Mouse (Mus musculus) hindbrain, postnatal 0 days (tissue): Measurements from ENCODE around the gene Olfr1. TPM values are rescaled to one million over a fixed set of nuclear protein-coding genes. Genes with fewer than 3 reads are reported as not detected.

Experiments used
- ATAC-seq: fragments of 200-750 bp; cut with Nextera tagmentation; 2 replicates; pipeline ENCODE4 v1.8.0; 2017; ENCODE audit warnings: mild to moderate bottlenecking, moderate TSS enrichment, moderate library complexity
- DNase-seq: peaks from one replicate; pipeline ENCODE4 v3.0.0-alpha.2; 2015; ENCODE audit warnings: low spot score
- H3K27ac ChIP-seq: fragments of 300-500 bp; sonication (generic); 2 replicates; pipeline ENCODE4 v1.5.1; 2014; ENCODE audit warnings: mild to moderate bottlenecking
- H3K27me3 ChIP-seq: fragments of 300-500 bp; sonication (generic); 2 replicates; pipeline ENCODE4 v1.6.1; 2014; ENCODE audit warnings: low read length, mixed read lengths; ENCODE audit not compliant: insufficient read depth
- H3K36me3 ChIP-seq: fragments of 300-500 bp; sonication (generic); 2 replicates; pipeline ENCODE4 v1.6.1; 2014; ENCODE audit warnings: low read length, mixed read lengths; ENCODE audit not compliant: insufficient read depth
- H3K4me1 ChIP-seq: fragments of 300-500 bp; sonication (generic); 2 replicates; pipeline ENCODE4 v1.6.1; 2014; ENCODE audit warnings: antibody characterized with exemption, low read length, mixed read lengths; ENCODE audit not compliant: insufficient read depth
- H3K4me2 ChIP-seq: fragments of 300-500 bp; sonication (generic); 2 replicates; pipeline ENCODE4 v1.6.1; 2014; ENCODE audit warnings: low read depth, mild to moderate bottlenecking, low read length, moderate library complexity, mixed read lengths
- H3K4me3 ChIP-seq: fragments of 300-500 bp; sonication (generic); 2 replicates; pipeline ENCODE4 v1.5.1; 2014; ENCODE audit warnings: low read length
- H3K9ac ChIP-seq: fragments of 300-500 bp; sonication (generic); replicated peaks from 2 replicates; pipeline ENCODE4 v1.6.1; 2014; ENCODE audit warnings: mild to moderate bottlenecking, low read length, moderate library complexity, mixed read lengths
- H3K9me3 ChIP-seq: fragments of 300-500 bp; sonication (generic); 2 replicates; pipeline ENCODE4 v1.6.1; 2016; ENCODE audit warnings: low read length, mixed read lengths
- CTCF ChIP-seq: IDR thresholded peaks from 2 replicates; pipeline ENCODE4 v1.5.1; 2016; ENCODE audit warnings: antibody characterized with exemption, control low read depth, low read depth
- WGBS: fragments of 180-500 bp; shearing (Covaris S2); extraction: QIAGEN DNeasy Blood & Tissue Kit; methylation state at CpG from one replicate; pipeline ENCODE4 v1.1.7; 2014; 5-methylcytosine and 5-hydroxymethylcytosine counted together
- polyA plus RNA-seq: library from polyadenylated mRNA; unstranded; fragments of >200 nt; fragmentation: Nextera tagmentation; extraction: Ambion mirVana; gene quantifications from 2 replicates; pipeline ENCODE4 v1.2.1, GENCODE M21; 2015
- total RNA-seq: library from RNA; depleted of rRNA; stranded (reverse); fragments of >200 nt; gene quantifications from 2 replicates; pipeline ENCODE4 v1.2.3, GENCODE M21; 2014; rRNA removed

The Olfr1 gene
- not detected in 2 replicates for total RNA-seq
- polyA plus RNA-seq, result not detected in 2 replicates

DNA sequence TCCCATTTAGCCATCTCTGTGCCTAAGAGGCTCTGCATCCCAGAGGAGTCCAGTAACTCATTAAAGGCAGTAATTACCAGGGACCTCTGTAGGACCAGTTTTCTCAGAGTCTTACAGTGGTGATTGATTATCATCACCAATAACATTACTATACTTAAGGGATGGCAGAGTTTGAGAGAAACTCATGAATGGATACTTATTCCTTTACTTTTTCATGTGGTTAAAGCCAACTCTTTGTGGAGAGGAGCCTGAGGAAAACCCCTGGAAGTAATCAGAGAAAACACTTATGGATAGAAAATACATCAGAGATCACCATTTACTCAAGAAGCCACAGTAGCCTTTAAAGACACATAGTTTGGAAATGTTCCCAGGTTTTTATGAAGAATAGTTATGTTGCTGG lies at the start of gene Olfr1:
Olfr1 (minus strand) TSS at position 101 of the 400 bp plus-strand sequence.
- no peak for TF ChIP-seq CTCF
- DNase-seq (no peak), ATAC-seq (no peak)
- Histone ChIP-seq H3K36me3 (no peaks in the 10 kb centered on the region), H3K27ac (no peak within 1 kb of the TSS), H3K27me3 (no peaks in the 10 kb centered on the region), H3K9ac (no peak within 1 kb of the TSS), H3K9me3 (no peaks in the 10 kb centered on the region), H3K4me2 (no peak within 1 kb of the TSS), H3K4me1 (no peaks in the 10 kb centered on the region), H3K4me3 (no peak within 1 kb of the TSS)

DNA sequence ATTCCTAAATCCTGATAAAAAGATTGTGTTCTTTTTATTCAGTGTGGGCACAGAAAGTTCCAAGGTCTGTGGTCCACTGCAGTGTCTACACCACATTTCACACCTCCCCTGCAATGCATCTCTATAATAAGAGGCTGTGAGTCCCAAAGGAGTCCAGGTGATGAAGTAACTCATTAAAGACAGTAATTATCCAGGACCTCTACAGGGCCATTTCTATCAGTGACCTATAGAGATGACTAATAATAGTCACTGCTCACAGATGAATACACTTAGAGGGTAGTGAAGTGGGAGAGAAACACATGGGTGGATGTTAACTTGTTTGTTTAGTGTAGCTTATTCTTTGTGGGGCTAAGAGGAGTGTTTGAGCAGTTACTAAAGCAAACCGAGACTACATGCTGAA lies 29.0 kb upstream of the Olfr1 start, which contains the start of gene Olfr378:
Olfr378 (minus strand) TSS at position 101 of the 400 bp plus-strand sequence.
- Histone ChIP-seq H3K4me1 (no peaks in the 10 kb centered on the region), H3K27me3 (no peaks in the 10 kb centered on the region), H3K9ac (no peak within 1 kb of the TSS), H3K36me3 (no peaks in the 10 kb centered on the region), H3K4me3 (no peak within 1 kb of the TSS), H3K4me2 (no peak within 1 kb of the TSS), H3K9me3 (no peaks in the 10 kb centered on the region), H3K27ac (no peak within 1 kb of the TSS)
- no peak for TF ChIP-seq CTCF
- ATAC-seq (no peak), DNase-seq (no peak)
- WGBS, result 93% methylated on average over 1 of the region's 1 CpGs

DNA sequence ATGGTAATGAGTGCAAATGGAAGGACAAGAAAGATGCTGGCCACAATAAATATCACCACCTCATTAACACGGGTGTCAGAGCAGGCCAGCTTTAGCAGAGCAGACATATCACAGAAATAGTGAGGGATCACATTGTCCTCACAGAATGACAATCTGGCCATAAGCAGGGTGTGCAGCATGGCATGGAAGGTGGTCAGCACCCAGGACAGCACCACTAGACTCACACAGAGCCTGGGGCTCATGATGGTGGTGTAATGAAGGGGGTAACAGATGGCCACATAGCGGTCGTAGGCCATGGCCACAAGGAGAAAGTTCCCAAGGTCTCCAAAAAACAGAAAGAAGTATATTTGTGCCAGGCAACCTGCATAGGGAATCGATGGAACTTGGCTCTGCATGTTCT lies 4.0 kb downstream of the Olfr1 start:
- Histone ChIP-seq H3K9ac (no peak overlapping the region), H3K9me3 (no peaks in the 10 kb centered on the region), H3K4me3 (no peak overlapping the region), H3K4me2 (no peak overlapping the region), H3K27ac (no peak overlapping the region), H3K4me1 (no peaks in the 10 kb centered on the region), H3K36me3 (no peaks in the 10 kb centered on the region), H3K27me3 (no peaks in the 10 kb centered on the region)
- WGBS, result 70% methylated on average over 4 of the region's 4 CpGs
- ATAC-seq, result no peak
- no peak for TF ChIP-seq CTCF
- no peak for DNase-seq

DNA sequence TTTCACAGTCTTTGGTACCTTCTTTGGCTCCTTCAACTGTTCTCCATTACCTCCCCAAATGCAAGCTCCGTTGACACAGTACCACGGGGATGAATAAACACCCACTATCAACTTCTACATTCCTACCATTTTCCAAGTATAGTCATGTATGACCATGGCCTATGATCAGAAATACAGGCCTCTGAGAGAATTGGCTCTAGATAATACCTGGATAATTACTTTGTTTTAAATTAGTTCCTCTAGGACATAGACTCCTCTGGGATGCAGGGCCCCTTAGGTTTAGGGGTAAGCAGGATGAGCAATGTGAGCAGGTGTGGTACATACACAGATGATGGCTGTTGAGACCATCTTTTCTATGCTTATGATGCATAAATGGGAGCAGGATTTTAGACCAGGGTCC lies 28.5 kb downstream of the Olfr1 start, which contains the start of gene Olfr376:
Olfr376 (plus strand) TSS at position 301 of the 400 bp plus-strand sequence.
- no peak for TF ChIP-seq CTCF
- Histone ChIP-seq H3K4me3 (no peak within 1 kb of the TSS), H3K9ac (no peak within 1 kb of the TSS), H3K9me3 (no peaks in the 10 kb centered on the region), H3K4me2 (no peak within 1 kb of the TSS), H3K27me3 (no peaks in the 10 kb centered on the region), H3K36me3 (no peaks in the 10 kb centered on the region), H3K4me1 (no peaks in the 10 kb centered on the region), H3K27ac (no peak within 1 kb of the TSS)
- DNase-seq, result no peak
- WGBS, result 88% methylated on average over 2 of the region's 2 CpGs
- no peak for ATAC-seq

DNA sequence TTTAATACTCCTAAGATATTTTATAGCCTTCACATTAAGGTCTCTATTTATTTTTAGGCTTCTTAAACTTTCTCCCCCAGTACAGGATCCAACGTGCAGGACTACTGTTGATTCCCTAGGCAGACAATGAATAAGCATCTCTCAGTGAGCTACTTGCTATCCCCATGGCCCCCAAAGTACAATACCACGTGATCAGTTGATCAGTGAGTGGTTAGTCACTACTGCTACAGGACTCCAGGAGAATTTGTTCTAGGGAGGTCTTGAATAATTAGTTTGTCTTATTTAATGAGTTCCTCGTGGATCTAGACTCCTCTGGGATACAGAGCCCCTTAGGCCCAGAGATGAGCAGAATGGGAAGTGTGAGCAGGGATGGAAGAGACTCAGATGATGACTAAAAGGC lies 48.9 kb downstream of the Olfr1 start, which contains the start of gene Olfr20:
Olfr20 (plus strand) TSS at position 301 of the 400 bp plus-strand sequence.
- DNase-seq (no peak), ATAC-seq (no peak)
- Histone ChIP-seq H3K27ac (no peak within 1 kb of the TSS), H3K9me3 (no peaks in the 10 kb centered on the region), H3K36me3 (no peaks in the 10 kb centered on the region), H3K27me3 (no peaks in the 10 kb centered on the region), H3K4me3 (no peak within 1 kb of the TSS), H3K4me1 (no peaks in the 10 kb centered on the region), H3K9ac (no peak within 1 kb of the TSS), H3K4me2 (no peak within 1 kb of the TSS)
- 51% methylated on average over 3 of the region's 3 CpGs for WGBS
- no peak for TF ChIP-seq CTCF

Other genes starting within 250 kb of the Olfr1 start
- 1.2 and 3.5 TPM in 2 replicates for gene P2rx5, start 239.2 kb downstream of the Olfr1 start, total RNA-seq
- 0.48 and 0.97 TPM in 2 replicates for gene P2rx5, start 239.2 kb downstream of the Olfr1 start, polyA plus RNA-seq
- 113 and 156 TPM in 2 replicates for gene Emc6, start 222.6 kb downstream of the Olfr1 start, total RNA-seq
- gene Emc6, start 222.6 kb downstream of the Olfr1 start, polyA plus RNA-seq, result 188 and 191 TPM in 2 replicates
- gene Tax1bp3, start 222.5 kb downstream of the Olfr1 start, total RNA-seq, result 34.7 and 46.4 TPM in 2 replicates
- 95.7 and 97.7 TPM in 2 replicates for gene Tax1bp3, start 222.5 kb downstream of the Olfr1 start, polyA plus RNA-seq
- gene Ctns, start 200.6 kb downstream of the Olfr1 start, total RNA-seq, result 20.2 and 20.9 TPM in 2 replicates
- 13.0 and 14.0 TPM in 2 replicates for gene Ctns, start 200.6 kb downstream of the Olfr1 start, polyA plus RNA-seq
- gene Shpk, start 200.2 kb downstream of the Olfr1 start, total RNA-seq, result 2.2 and 3.4 TPM in 2 replicates
- 2.2 and 2.8 TPM in 2 replicates for gene Shpk, start 200.2 kb downstream of the Olfr1 start, polyA plus RNA-seq
- 0.63 and 1.6 TPM in 2 replicates for gene Trpv1, start 165.3 kb downstream of the Olfr1 start, total RNA-seq
- gene Trpv1, start 165.3 kb downstream of the Olfr1 start, polyA plus RNA-seq, result 0.29 and 0.30 TPM in 2 replicates
- gene Trpv3, start 132.2 kb downstream of the Olfr1 start, total RNA-seq, result 0.36 and 0.52 TPM in 2 replicates
- 0.24 and 0.30 TPM in 2 replicates for gene Trpv3, start 132.2 kb downstream of the Olfr1 start, polyA plus RNA-seq
- gene Aspa, start 70.0 kb downstream of the Olfr1 start, total RNA-seq, result 5.9 and 7.8 TPM in 2 replicates
- gene Aspa, start 70.0 kb downstream of the Olfr1 start, polyA plus RNA-seq, result 7.3 and 8.3 TPM in 2 replicates
- gene Gm49340, start 69.9 kb downstream of the Olfr1 start, total RNA-seq, result not detected in 2 replicates
- not detected in 2 replicates for gene Gm49340, start 69.9 kb downstream of the Olfr1 start, polyA plus RNA-seq
- gene Spata22, start 69.9 kb downstream of the Olfr1 start, total RNA-seq, result not detected in 2 replicates
- gene Spata22, start 69.9 kb downstream of the Olfr1 start, polyA plus RNA-seq, result 0.33 and 0.34 TPM in 2 replicates
- gene Olfr20, start 48.8 kb downstream of the Olfr1 start, total RNA-seq, result not detected in 2 replicates
- gene Olfr20, start 48.8 kb downstream of the Olfr1 start, polyA plus RNA-seq, result not detected in 2 replicates
- gene Olfr376, start 28.4 kb downstream of the Olfr1 start, total RNA-seq, result not detected in 2 replicates
- not detected in 2 replicates for gene Olfr376, start 28.4 kb downstream of the Olfr1 start, polyA plus RNA-seq
- gene Olfr378, start 28.9 kb upstream of the Olfr1 start, total RNA-seq, result not detected in 2 replicates
- gene Olfr378, start 28.9 kb upstream of the Olfr1 start, polyA plus RNA-seq, result not detected in 2 replicates
- gene Olfr380, start 57.9 kb upstream of the Olfr1 start, total RNA-seq, result not detected in 2 replicates
- not detected in 2 replicates for gene Olfr380, start 57.9 kb upstream of the Olfr1 start, polyA plus RNA-seq
- gene Olfr381, start 92.0 kb upstream of the Olfr1 start, total RNA-seq, result not detected in 2 replicates
- gene Olfr381, start 92.0 kb upstream of the Olfr1 start, polyA plus RNA-seq, result not detected in 2 replicates
- gene Olfr382, start 117.6 kb upstream of the Olfr1 start, total RNA-seq, result not detected in 2 replicates
- gene Olfr382, start 117.6 kb upstream of the Olfr1 start, polyA plus RNA-seq, result not detected in 2 replicates
- gene Olfr385, start 193.4 kb upstream of the Olfr1 start, total RNA-seq, result not detected in 2 replicates
- not detected in 2 replicates for gene Olfr385, start 193.4 kb upstream of the Olfr1 start, polyA plus RNA-seq
- gene Olfr384, start 199.0 kb upstream of the Olfr1 start, total RNA-seq, result not detected in 2 replicates
- gene Olfr384, start 199.0 kb upstream of the Olfr1 start, polyA plus RNA-seq, result not detected in 2 replicates